Mouse (Mus musculus) liver, embryonic 12.5 days (tissue): ENCODE measurements around the gene Ms4a5. TPM values are rescaled to one million over a fixed set of nuclear protein-coding genes. Genes with fewer than 3 reads are reported as not detected.
A peak's percentile ranks its signal among the peaks of the same experiment; 100 is the strongest.
"Not testable (repeated sequence)": the region's sequence is repeated elsewhere in the genome, so short reads cannot be mapped to it uniquely, and the experiment has no call there.

Source experiments
- ATAC-seq: fragments of 200-750 bp; cut with Nextera tagmentation; 2 replicates; pipeline ENCODE4 v1.8.0; 2017; ENCODE audit warnings: moderate number of reproducible peaks, mild to moderate bottlenecking, moderate library complexity
- H3K27ac ChIP-seq: fragments of 300-500 bp; sonication (generic); 2 replicates; pipeline ENCODE4 v1.5.1; 2016; ENCODE audit warnings: mild to moderate bottlenecking
- H3K27me3 ChIP-seq: fragments of 300-500 bp; sonication (generic); replicated peaks from 2 replicates; pipeline ENCODE4 v1.6.1; 2016; ENCODE audit warnings: mild to moderate bottlenecking, moderate library complexity
- H3K36me3 ChIP-seq: fragments of 300-500 bp; sonication (generic); 2 replicates; pipeline ENCODE4 v1.6.1; 2016; ENCODE audit warnings: mild to moderate bottlenecking, moderate library complexity
- H3K4me1 ChIP-seq: fragments of 300-500 bp; sonication (generic); 2 replicates; pipeline ENCODE4 v1.6.1; 2016
- H3K4me2 ChIP-seq: fragments of 300-500 bp; sonication (generic); 2 replicates; pipeline ENCODE4 v1.6.1; 2016; ENCODE audit warnings: mild to moderate bottlenecking, moderate library complexity
- H3K4me3 ChIP-seq: fragments of 300-500 bp; sonication (generic); 2 replicates; pipeline ENCODE4 v1.5.1; 2016; ENCODE audit warnings: mild to moderate bottlenecking, moderate library complexity
- H3K9ac ChIP-seq: fragments of 300-500 bp; sonication (generic); 2 replicates; pipeline ENCODE4 v1.6.1; 2016; ENCODE audit warnings: mild to moderate bottlenecking, moderate library complexity
- H3K9me3 ChIP-seq: fragments of 300-500 bp; sonication (generic); replicated peaks from 2 replicates; pipeline ENCODE4 v1.6.1; 2016; ENCODE audit warnings: mild to moderate bottlenecking, moderate library complexity
- WGBS: fragments of 180-500 bp; shearing (Covaris S2); methylation state at CpG from one replicate; pipeline ENCODE4 v1.1.7; 2016; ENCODE audit not compliant: insufficient replicate concordance; 5-methylcytosine and 5-hydroxymethylcytosine counted together
- polyA plus RNA-seq: library from polyadenylated mRNA; unstranded; fragments of >200 nt; fragmentation: Nextera tagmentation; extraction: Ambion mirVana; gene quantifications from 2 replicates; pipeline ENCODE4 v1.2.1, GENCODE M21; 2016

The Ms4a5 gene
- polyA plus RNA-seq: not detected in 2 replicates

- Histone ChIP-seq H3K4me2 (no peak within 1 kb of the TSS), H3K4me1 (no peaks in the 10 kb centered on the region), H3K9me3 (no peaks in the 10 kb centered on the region), H3K27me3 (no peaks in the 10 kb centered on the region), H3K36me3 (no peaks in the 10 kb centered on the region), H3K9ac (no peak within 1 kb of the TSS), H3K4me3 (no peak within 1 kb of the TSS), H3K27ac (no peak within 1 kb of the TSS)
- whole genome bisulfite sequencing: 70% methylated on average over 2 of the region's 2 CpGs
- no peak for ATAC-seq
Measured at GRCm38 (mm10) chr19:11283773-11284172, at the start of gene Ms4a5. Gene Ms4a5 (minus strand): TSS chr19:11283873.

DNA sequence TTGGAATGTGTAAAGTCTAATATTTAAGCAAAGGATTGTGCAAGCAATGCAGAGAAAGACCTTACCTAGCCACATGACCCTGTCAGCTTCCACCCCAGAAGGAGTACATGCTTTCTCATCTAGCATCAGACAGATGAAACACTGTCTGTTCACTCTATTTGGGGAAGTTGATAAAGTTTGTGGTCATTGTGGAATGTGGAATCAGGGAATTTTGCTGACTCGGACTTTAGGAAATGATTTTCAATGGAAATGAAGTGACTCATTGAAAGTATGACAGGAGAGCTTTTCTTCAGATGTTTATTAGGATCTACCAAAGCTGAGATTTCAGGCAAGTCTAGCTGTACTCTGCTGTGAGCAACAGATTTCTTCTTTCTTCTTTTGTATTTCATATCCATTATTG lies 37.5 kb upstream of the Ms4a5 start:
- WGBS: 51% methylated on average over 1 of the region's 1 CpGs
- Histone ChIP-seq H3K27ac (no peak overlapping the region), H3K4me2 (no peak overlapping the region)

DNA sequence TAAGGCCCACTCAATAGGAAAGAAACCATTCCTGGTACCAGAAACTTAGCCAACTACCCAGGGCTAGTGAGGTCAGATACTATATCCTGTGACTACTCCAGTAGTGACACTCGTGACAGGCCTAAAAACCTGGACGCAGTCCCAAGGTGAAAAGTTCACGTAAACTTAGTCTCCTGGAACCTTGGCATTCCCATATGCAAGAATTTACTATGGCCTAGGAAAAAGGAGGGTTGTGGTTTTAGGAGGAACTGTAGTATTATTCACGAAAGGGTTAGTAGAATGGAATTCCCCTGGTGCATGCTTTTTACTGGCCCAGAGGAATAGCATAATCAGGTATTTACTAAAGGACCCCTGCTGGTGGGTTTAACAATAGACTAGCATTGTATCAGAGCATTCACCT lies 33.1 kb upstream of the Ms4a5 start:
- no peaks in the 10 kb centered on the region for H3K4me1 ChIP-seq
- no peak overlapping the region for H3K9ac ChIP-seq
- no peak overlapping the region for H3K27ac ChIP-seq
- no peaks in the 10 kb centered on the region for H3K36me3 ChIP-seq
- WGBS: 73% methylated on average over 4 of the region's 4 CpGs
- no peak overlapping the region for H3K4me3 ChIP-seq
- no peak overlapping the region for H3K4me2 ChIP-seq
- H3K9me3 ChIP-seq: no peaks in the 10 kb centered on the region
- no peak for ATAC-seq
- H3K27me3 ChIP-seq: no peaks in the 10 kb centered on the region

More for the DNA sequence above, 37.5 kb upstream of the Ms4a5 start:
- Histone ChIP-seq H3K36me3 (no peaks in the 10 kb centered on the region), H3K4me1 (no peaks in the 10 kb centered on the region), H3K9ac (no peak overlapping the region), H3K4me3 (no peak overlapping the region), H3K27me3 (no peaks in the 10 kb centered on the region), H3K9me3 (no peaks in the 10 kb centered on the region)
- no peak for ATAC-seq

- H3K27me3 ChIP-seq: no peaks in the 10 kb centered on the region
- H3K4me1 ChIP-seq: no peaks in the 10 kb centered on the region
- no peak for ATAC-seq
- no peak within 1 kb of the TSS for H3K9ac ChIP-seq
- WGBS: 52% methylated on average over 1 of the region's 1 CpGs
- H3K4me3 ChIP-seq: no peak within 1 kb of the TSS
- no peaks in the 10 kb centered on the region for H3K36me3 ChIP-seq
- H3K4me2 ChIP-seq: no peak within 1 kb of the TSS
- no peak within 1 kb of the TSS for H3K27ac ChIP-seq
- H3K9me3 ChIP-seq: no peaks in the 10 kb centered on the region
Measured at GRCm38 (mm10) chr19:11314354-11314753, 30.7 kb upstream of the Ms4a5 start, which contains the start of gene Ms4a14. Gene Ms4a14 (minus strand): TSS chr19:11314454.

GRCm38 (mm10) chr19:11308888-11309287 lies 25.2 kb upstream of the Ms4a5 start:
- H3K4me3 ChIP-seq: no peak overlapping the region
- H3K36me3 ChIP-seq: no peaks in the 10 kb centered on the region
- H3K4me2 ChIP-seq: no peak overlapping the region
- no peak for ATAC-seq
- H3K9ac ChIP-seq: no peak overlapping the region
- H3K4me1 ChIP-seq: no peaks in the 10 kb centered on the region
- H3K27ac ChIP-seq: no peak overlapping the region
- H3K27me3 ChIP-seq: no peaks in the 10 kb centered on the region
- no peaks in the 10 kb centered on the region for H3K9me3 ChIP-seq

DNA sequence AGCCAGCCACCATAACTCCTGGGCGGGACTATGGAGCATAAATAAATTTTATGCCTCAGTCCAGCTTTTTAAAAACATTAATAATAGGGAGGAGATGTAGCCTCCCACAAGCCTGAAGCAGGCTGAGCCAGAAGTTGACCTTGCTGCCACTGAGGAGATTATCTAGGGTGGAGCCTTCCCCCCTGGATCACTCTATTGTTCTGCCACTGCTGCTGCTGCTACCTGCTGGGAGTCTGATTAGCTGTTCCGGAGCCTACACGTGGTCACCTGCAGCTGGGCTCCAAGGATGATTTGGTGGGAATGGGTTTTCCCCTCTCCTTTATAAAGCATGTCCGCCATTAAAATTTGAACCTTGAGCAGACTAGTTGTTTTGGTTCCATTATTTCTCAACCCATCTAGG lies 15.9 kb upstream of the Ms4a5 start:
- not testable (repeated sequence) for H3K4me2 ChIP-seq, H3K9ac ChIP-seq, H3K36me3 ChIP-seq, ATAC-seq, H3K4me3 ChIP-seq, H3K4me1 ChIP-seq, H3K9me3 ChIP-seq, H3K27me3 ChIP-seq, H3K27ac ChIP-seq
- 43% methylated on average over 4 of the region's 4 CpGs for WGBS

- H3K27me3 ChIP-seq: no peaks in the 10 kb centered on the region
Measured at GRCm38 (mm10) chr19:11298939-11299338, 15.3 kb upstream of the Ms4a5 start.

GRCm38 (mm10) chr19:11293616-11294015 lies 9.9 kb upstream of the Ms4a5 start:
- ATAC-seq, H3K9me3 ChIP-seq, H3K36me3 ChIP-seq, H3K27me3 ChIP-seq, H3K9ac ChIP-seq, H3K27ac ChIP-seq, H3K4me1 ChIP-seq: not testable (repeated sequence)
- WGBS: 11% methylated on average over 3 of the region's 3 CpGs
- peak overlapping the region; percentile 50; the same call in 1 of the 2 replicates for H3K4me3 ChIP-seq
- H3K4me2 ChIP-seq: peak overlapping the region; percentile 60

More at GRCm38 (mm10) chr19:11298939-11299338, 15.3 kb upstream of the Ms4a5 start:
- no peak for ATAC-seq
- no peaks in the 10 kb centered on the region for H3K36me3 ChIP-seq
- WGBS: 47% methylated on average over 2 of the region's 2 CpGs
- H3K4me1 ChIP-seq: no peaks in the 10 kb centered on the region
- no peaks in the 10 kb centered on the region for H3K9me3 ChIP-seq
- H3K9ac ChIP-seq: no peak overlapping the region
- H3K4me3 ChIP-seq: no peak overlapping the region
- no peak overlapping the region for H3K4me2 ChIP-seq
- H3K27ac ChIP-seq: no peak overlapping the region

- H3K4me1 ChIP-seq: no peaks in the 10 kb centered on the region
- H3K9ac ChIP-seq: 0 out of 2 replicates have a peak overlapping the region, but pooled peaks have one; percentile 12
- H3K27me3 ChIP-seq: no peaks in the 10 kb centered on the region
- peak overlapping the region; percentile 60 for H3K4me2 ChIP-seq
- WGBS: 3% methylated on average over 12 of the region's 12 CpGs
- H3K36me3 ChIP-seq: no peaks in the 10 kb centered on the region
- H3K9me3 ChIP-seq: no peaks in the 10 kb centered on the region
- H3K4me3 ChIP-seq: peak overlapping the region; percentile 50
- H3K27ac ChIP-seq: no peak overlapping the region
- ATAC-seq: no peak
Measured at GRCm38 (mm10) chr19:11292990-11293389, 9.3 kb upstream of the Ms4a5 start.

DNA sequence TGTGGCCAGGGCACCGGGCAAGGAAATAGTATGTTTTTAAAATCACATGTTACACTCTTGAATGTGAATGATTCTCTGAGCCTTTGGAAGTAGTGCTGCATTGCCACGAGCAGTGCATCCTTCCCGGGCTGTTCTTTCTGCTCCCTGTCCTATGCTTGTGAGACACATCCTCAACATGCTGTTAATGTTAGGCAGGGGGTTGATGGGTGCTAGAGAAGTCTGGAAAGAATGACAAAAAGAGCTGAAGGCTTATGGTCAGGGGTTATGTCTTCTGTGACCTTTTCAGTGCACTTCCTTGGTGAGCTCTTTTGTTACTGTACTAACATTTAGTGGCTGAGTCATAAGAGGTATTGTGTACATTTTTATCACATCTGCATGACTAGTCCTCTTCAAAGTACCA lies 3.5 kb downstream of the Ms4a5 start:
- H3K27ac ChIP-seq: no peak overlapping the region
- no peak overlapping the region for H3K4me3 ChIP-seq
- no peak for ATAC-seq
- WGBS: 67% methylated on average over 3 of the region's 3 CpGs
- no peaks in the 10 kb centered on the region for H3K4me1 ChIP-seq
- H3K9me3 ChIP-seq: no peaks in the 10 kb centered on the region
- no peaks in the 10 kb centered on the region for H3K27me3 ChIP-seq
- H3K9ac ChIP-seq: no peak overlapping the region
- H3K36me3 ChIP-seq: no peaks in the 10 kb centered on the region
- H3K4me2 ChIP-seq: no peak overlapping the region

DNA sequence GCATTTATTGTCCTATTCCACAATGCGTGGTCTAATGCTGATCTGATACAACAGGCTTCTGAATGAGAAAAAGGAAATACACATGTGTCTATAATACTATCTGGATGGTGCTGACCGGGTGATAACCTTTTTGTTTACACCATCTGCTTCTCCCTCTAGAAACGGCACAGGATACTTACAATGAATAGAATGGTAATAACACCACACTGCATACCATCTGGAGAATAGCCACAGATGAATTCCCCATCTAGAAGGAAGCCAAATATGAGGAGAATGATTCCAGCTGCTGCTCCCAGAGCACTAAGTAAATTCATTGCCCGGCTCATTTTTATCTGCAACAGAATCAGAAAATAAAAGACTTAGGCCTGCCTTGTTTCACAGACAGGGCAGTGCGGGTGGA lies 7.2 kb downstream of the Ms4a5 start:
- 58% methylated on average over 5 of the region's 5 CpGs for WGBS
- H3K27ac ChIP-seq: no peak overlapping the region
- H3K9ac ChIP-seq: no peak overlapping the region
- H3K9me3 ChIP-seq: no peaks in the 10 kb centered on the region
- no peak overlapping the region for H3K4me2 ChIP-seq
- H3K4me3 ChIP-seq: no peak overlapping the region
- no peaks in the 10 kb centered on the region for H3K27me3 ChIP-seq
- H3K4me1 ChIP-seq: no peaks in the 10 kb centered on the region
- no peaks in the 10 kb centered on the region for H3K36me3 ChIP-seq
- no peak for ATAC-seq

GRCm38 (mm10) chr19:11266956-11267355 lies 16.7 kb downstream of the Ms4a5 start:
- Histone ChIP-seq H3K27ac (no peak overlapping the region), H3K27me3 (no peaks in the 10 kb centered on the region), H3K4me1 (no peaks in the 10 kb centered on the region), H3K4me2 (no peak overlapping the region), H3K9ac (no peak overlapping the region), H3K9me3 (no peaks in the 10 kb centered on the region), H3K36me3 (no peaks in the 10 kb centered on the region), H3K4me3 (no peak overlapping the region)
- 57% methylated on average over 4 of the region's 4 CpGs for WGBS
- no peak for ATAC-seq

DNA sequence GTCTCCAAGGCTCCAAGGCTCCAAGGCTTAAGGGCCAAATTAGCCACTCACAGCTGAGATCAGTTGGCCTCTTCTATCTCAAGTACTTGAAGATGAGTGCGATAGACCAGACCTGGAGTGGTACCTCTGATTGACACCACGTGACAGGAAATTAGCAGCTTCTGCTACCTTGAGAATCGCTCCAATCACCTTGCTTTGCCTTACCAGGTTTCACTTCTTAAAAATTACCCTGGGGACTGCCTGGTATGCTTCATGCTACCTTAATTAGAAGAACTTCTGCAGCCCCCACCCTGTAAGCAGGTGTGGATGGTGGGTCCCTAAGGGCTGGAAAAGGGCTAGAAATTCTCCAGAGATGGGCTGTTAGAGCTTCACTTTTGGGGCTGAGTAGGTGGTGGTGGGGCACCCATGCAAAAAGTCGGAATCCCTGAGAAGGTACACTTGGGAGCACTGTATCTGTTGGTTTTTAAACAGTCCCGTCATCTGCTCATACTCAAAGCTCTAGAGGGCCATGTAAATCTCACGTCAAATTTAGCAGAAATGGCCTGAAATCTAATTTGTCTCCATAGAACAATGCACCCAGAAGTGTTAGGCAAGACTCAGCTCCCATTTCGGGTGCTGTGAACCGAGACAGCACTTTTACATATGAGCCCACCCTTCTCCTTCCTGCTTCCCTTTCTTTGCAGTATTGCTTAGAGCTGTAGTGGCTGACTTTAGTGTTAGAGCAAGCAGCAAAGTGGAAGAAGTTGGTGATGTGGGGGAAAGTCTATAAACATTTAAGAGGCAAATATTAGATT lies 17.4 kb downstream of the Ms4a5 start, which contains the start of gene Ms4a1:
Gene Ms4a1 (minus strand): TSS at position 190 of the 794 bp plus-strand sequence.
- Histone ChIP-seq H3K27ac (no peak within 1 kb of the TSS), H3K27me3 (no peaks in the 10 kb centered on the region), H3K4me1 (no peaks in the 10 kb centered on the region), H3K4me2 (no peak within 1 kb of the TSS), H3K36me3 (no peaks in the 10 kb centered on the region), H3K9me3 (no peaks in the 10 kb centered on the region), H3K4me3 (no peak within 1 kb of the TSS), H3K9ac (no peak within 1 kb of the TSS)
- ATAC-seq: no peak
- WGBS: 57% methylated on average over 8 of the region's 8 CpGs
